Mouse (Mus musculus) left cerebral cortex, postnatal 36 days (tissue): ENCODE results near the gene Ccdc63. TPM values are rescaled to one million over a fixed set of nuclear protein-coding genes. Genes with fewer than 3 reads are reported as not detected.

Source experiments
- DNase-seq, 2 experiments: peaks; one replicate each; pipeline ENCODE4 v3.0.0; 2021 to 2022; ENCODE audit warnings: low spot score in 2 of 2, mixed read lengths in 1 of 2
- intact Hi-C: fragments of 180-260 bp; cut with DNase I; formaldehyde crosslinking; loops from one replicate; pipeline ENCODE4 v1.15.1; 2025
- total RNA-seq, 2 experiments: library from RNA; stranded (reverse); gene quantifications; 2 replicates each; pipeline ENCODE4 v1.2.3; 2021

Ccdc63 gene
- total RNA-seq, 2 experiments from 2014 or later = 0.30 to 0.72 TPM

DNA sequence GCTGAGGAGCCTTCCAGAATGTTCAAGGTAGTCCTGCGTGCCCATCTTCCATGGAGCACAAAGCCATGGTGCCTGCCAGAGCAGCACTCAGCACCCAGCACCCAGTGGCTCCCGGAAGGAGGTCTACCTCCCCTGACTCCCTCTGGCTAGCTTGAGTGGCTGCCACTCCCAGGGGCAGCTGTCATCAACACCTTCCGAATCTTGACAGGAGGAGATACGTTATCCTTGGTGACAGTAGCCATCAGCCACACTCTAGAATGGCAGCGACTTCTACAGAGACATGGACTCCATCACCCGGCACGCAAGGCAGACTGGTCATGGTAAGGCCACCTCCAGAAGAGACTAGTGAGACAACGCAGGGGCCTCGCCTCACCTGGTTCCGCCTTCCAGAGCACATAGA lies 46.2 kb downstream of the Ccdc63 start:
- intact Hi-C loops = no loop called here
- no peak for DNase-seq

DNA sequence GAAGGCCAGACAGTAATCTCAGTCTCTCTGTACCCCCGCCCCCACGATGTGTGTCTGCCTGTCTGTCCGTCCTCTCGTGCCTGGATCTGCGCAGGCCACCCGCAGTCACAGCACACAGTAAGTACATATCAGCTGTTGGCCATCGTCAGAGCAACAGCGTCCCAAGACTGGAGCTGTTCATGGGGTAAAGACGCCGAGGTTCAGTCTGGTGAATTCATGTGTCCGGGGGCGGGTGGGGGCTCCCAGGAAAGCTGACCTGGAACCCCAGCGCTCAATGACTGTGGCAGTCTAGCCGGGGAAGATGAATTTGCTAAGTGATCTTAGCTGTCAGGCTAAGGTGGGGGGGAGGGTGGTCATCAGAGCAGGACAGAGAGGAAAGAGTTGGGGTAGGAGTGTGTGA lies 46.9 kb downstream of the Ccdc63 start:
- DNase-seq = no peak
- intact Hi-C loops = no loop called here

DNA sequence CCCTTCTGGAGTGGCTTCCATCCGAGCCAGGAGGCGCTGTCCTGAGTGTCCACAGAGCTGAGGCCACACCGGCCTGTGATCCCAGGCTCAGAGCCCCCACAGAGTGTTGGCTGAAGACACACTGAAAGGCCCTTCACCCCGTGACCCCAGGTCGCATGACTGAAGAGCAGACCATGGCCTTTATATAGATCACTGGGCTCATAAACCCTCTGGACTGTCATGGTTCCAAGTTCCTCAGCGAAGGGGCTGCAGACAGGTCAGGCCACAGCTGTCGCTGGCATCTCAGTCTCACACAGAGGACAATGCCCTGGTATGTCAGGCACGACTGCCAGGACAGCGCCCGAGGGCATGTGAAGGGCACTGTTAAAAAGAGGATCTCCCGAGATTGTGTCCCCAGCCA lies 47.8 kb downstream of the Ccdc63 start:
- intact Hi-C loops = no loop called here
- no peak for DNase-seq

GRCm38 (mm10) chr5:122091070-122091469 lies 49.6 kb downstream of the Ccdc63 start:
- intact Hi-C loops = no loop called here
- no peak for DNase-seq

GRCm38 (mm10) chr5:122089664-122090063 lies 51.0 kb downstream of the Ccdc63 start:
- intact Hi-C loops = loop anchor here (1.0 to 5.0 kb wide), 4 partner anchors 37 to 217 kb away; partner anchors contain the start of gene Cux2
- no peak for DNase-seq

DNA sequence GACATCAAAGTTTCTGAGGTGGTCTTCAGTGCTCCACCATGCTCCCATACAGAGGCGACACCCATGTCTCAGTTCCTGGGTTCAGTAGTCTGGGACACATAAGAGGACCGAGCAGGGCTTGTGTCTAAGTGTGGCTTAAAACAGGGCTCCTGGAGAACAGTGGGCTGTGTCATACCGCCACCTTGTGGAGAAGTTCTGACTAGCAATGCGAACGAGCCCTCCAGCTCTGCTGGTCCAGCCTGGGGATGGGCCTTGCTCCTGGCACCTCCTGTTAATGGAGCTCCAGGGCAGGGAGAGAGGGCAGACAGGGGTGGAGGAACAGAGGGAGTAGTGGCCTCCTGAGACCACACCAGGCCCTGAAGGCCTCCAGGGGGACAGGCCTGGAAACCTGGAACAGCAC lies 51.7 kb downstream of the Ccdc63 start:
- peak; percentile 85 to 89 for DNase-seq
- intact Hi-C loops = loop anchor here (1.0 to 5.0 kb wide), 4 partner anchors 37 to 217 kb away; partner anchors contain the start of gene Cux2

- no peak for DNase-seq
- intact Hi-C loops = loop anchor here (5.0 kb wide), 2 partner anchors 34 to 194 kb away; partner anchors contain the start of gene Cux2
Observed at GRCm38 (mm10) chr5:122086121-122086520, 54.5 kb downstream of the Ccdc63 start.

- intact Hi-C loops = loop anchor here (5.0 kb wide), 2 partner anchors 33 to 193 kb away; partner anchors contain the start of gene Cux2
- DNase-seq = no peak
Observed at GRCm38 (mm10) chr5:122085291-122085690, 55.3 kb downstream of the Ccdc63 start.

- intact Hi-C loops = no loop called here
Observed at GRCm38 (mm10) chr5:122084470-122084869, 56.2 kb downstream of the Ccdc63 start.

DNA sequence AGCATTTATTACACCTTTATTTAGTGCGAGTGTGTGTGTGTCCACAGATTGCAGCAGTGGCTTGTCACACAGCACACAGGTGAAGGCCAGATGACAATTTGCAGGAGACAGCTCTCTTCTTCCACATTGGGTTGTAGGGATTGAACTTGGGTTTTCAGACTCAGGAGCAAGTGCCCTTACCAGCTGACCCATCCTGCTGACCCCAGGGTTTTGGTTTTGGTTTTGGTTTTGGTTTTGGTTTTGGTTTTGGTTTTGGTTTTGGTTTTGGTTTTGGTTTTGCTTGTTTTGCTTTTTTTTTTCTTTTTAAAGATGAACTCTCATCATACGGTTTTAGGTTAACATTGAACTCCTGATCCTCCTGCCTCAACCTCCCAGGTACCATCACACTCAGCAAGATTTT lies 57.3 kb downstream of the Ccdc63 start:
- intact Hi-C loops = no loop called here

More at GRCm38 (mm10) chr5:122084470-122084869, 56.2 kb downstream of the Ccdc63 start:
- no peak for DNase-seq

GRCm38 (mm10) chr5:122081471-122081870 lies 59.2 kb downstream of the Ccdc63 start:
- intact Hi-C loops = no loop called here
- no peak for DNase-seq

More for the DNA sequence above, 57.3 kb downstream of the Ccdc63 start:
- no peak for DNase-seq

GRCm38 (mm10) chr5:122080930-122081329 lies 59.7 kb downstream of the Ccdc63 start:
- intact Hi-C loops = no loop called here
- DNase-seq = peak; percentile 80 to 81

- DNase-seq = no peak
- intact Hi-C loops = no loop called here
Observed at GRCm38 (mm10) chr5:122079796-122080195, 60.8 kb downstream of the Ccdc63 start.

DNA sequence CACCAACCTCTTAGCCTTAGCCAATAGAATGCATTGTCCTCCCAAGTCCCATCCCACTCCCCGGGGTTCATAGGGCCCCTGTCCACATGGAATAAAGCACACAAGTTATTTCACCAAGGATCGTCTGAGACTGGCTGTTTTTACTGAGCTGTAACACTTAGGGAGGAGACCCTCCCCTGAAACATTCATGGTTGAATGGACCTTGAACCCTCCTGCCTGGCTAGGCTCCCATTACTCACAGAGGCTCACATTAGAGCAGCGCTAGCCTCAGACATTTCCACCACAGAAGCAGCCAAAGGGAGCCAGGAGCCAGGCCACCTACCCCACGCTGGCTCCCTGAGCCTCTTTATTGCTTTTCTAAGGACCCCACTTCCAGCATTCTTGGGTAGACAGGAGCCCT lies 63.4 kb downstream of the Ccdc63 start:
- intact Hi-C loops = no loop called here
- DNase-seq = no peak

DNA sequence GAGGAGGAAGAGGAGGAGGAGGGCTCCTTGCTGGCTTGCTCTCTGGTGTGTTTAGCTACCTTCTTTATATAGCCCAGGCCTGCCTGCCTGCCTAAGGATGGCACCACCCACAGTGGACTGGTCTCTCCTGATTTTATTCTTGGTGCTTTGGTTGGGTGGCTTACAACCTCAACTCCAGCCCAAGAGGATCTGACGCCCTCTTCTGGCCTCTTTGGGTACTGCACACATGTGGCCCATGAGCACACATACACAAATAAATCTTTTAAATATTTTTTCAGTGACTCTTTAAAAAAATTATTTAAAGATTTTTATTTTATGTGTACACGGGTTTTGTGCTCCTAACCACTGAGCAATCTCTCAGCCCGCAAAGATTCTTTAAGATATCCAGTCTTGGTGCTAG lies 64.9 kb downstream of the Ccdc63 start:
- DNase-seq = no peak
- intact Hi-C loops = no loop called here

GRCm38 (mm10) chr5:122071997-122072396 lies 68.6 kb downstream of the Ccdc63 start:
- intact Hi-C loops = no loop called here
- DNase-seq = no peak

DNA sequence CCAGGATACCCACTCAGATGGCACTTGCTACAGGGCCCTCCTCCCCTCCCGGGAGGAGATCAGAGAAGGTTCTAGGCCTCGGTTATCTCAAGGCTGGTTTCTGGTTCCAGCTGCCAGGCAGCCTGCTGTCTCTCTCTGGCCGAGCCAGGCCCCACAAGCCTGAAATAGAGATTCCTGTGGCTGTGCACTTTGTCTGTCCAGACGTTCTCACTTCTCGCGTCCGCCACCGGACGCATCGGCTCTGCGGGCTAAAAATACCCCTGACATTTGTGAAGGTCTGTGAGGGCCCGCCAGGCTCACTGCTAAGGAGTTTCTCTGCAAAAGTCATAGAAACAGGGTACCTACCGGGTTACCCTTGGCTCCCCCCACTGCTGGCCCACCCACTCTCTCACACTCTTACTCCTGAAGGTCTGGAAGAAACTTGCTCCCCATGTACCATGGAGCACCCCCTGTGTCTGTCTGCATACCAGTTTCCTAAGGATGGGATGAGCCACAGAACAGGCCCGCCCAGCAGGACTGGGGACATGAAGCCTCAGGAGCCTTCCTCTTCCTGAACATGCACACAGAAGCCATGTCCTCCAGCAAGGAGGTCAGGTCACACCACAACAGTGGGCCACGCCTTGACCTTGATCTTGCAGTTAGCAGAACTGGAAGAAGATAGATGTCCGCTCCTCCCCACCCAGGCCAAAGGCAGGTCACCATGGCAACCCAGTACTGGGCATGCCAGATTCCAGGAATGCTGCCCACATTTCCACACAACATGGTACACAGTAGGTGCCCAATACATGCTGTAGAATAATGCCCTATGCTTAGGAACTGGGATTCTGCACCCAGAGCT lies 69.4 kb downstream of the Ccdc63 start:
- intact Hi-C loops = no loop called here
- DNase-seq = no peak

DNA sequence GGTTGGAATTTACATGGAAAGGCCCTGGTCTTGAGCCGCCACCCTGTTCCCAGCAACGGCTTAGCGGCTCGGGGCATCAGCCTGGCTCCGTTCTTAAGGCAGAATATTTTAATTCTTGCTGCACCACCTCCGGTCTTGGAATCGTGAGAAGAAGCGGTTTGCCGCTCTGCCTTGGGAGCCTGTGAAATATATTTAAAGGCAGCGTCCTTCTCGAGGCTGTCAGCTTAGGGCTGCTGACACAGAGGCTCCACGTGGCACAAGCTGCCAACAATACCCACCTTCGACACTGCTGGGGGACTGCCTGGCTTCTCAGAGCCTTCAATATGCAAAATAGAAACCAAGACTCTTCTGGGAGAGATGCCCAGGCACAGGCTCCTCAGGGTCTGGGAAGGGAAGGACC lies 72.1 kb downstream of the Ccdc63 start:
- peak in 1 of 2 experiments; percentile 48 for DNase-seq
- intact Hi-C loops = no loop called here

DNA sequence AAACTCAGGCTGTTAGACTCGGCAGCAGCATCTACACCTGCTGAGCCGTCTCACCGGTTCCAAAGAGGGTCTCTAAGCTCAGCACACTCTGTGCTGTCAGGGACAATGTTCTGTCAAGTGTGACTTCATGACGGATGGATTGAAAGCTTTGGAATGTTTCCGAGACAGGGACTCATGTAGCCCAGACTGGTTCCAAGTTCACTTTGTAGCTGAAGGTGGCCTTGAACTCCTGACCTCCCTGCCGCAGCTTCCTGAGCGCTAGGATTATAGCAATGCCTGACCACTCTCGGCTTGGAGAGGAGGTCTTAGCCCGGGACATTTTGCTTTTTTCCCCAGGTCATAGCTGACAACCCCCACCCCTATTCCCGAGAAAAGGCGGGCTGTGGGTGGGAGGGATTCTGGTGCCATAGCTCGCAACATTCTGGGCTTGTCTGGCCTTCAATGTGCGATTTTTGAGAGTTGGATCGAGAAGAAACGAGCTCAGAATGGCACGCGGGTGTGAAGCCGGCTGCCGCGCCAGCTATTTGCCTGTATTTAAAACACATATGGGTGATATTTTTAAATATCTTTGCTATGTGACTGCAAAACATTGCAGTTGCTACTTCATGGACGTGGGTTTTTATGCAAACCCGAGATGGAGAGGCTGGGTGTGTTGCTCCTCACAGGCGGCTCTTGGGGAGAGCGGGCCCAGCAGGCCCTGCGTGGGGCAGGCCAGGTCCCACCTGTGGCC lies 77.3 kb downstream of the Ccdc63 start:
- peak; percentile 65 to 80 for DNase-seq
- intact Hi-C loops = loop anchor here (5.0 kb wide), 1 partner anchor 116 kb away; no protein-coding TSS in a partner anchor

GRCm38 (mm10) chr5:122062479-122062878 lies 78.1 kb downstream of the Ccdc63 start:
- intact Hi-C loops = loop anchor here (5.0 kb wide), 1 partner anchor 115 kb away; no protein-coding TSS in a partner anchor
- DNase-seq = no peak
